8 mouse cellular contexts compared by ENCODE assay signal in the genomic region with DNA sequence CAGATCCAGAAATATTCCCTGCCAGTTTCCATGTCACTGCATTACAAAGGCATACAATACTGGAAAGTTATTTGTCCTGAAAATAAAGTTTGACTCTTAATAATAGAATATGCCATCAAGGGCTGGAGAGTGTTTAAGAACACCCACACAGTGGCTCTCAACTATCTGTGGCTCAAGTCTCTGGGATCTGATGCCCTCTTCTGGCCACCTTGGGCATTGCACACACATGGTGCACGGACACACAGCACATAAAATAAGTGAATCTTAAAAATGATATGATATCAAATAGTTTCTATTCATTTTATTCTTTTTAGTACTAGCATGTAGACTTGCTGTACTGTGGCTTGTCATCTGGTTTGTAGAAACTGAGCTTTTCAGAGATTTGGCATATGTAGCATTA.
DNase-seq lines count a peak whose midpoint lies in the region; ATAC-seq and TF ChIP-seq lines count a peak whose summit lies in the region.

No protein-coding gene starts in this region.

- H3K9ac ChIP-seq in kidney, embryonic 16.5 days (replicated peaks; ENCODE audit: low read length), result no peak overlapping the region
- H3K9ac ChIP-seq in limb, embryonic 11.5 days (ENCODE audit: low read length), result no peak overlapping the region
- H3K9ac ChIP-seq in midbrain, embryonic 11.5 days (ENCODE audit: low read length), result no peak overlapping the region

- no peaks in the 10 kb centered on the region for H3K27me3 ChIP-seq in kidney, adult 2 months (replicated peaks; ENCODE audit: control insufficient read depth, insufficient read depth, low read length)
- no peaks in the 10 kb centered on the region for H3K27me3 ChIP-seq in kidney, embryonic 16.5 days (ENCODE audit: insufficient read depth, low read length)
- no peaks in the 10 kb centered on the region for H3K27me3 ChIP-seq in limb, embryonic 11.5 days (ENCODE audit: control insufficient read depth, insufficient read depth, low read length)
- no peaks in the 10 kb centered on the region for H3K27me3 ChIP-seq in midbrain, embryonic 11.5 days (ENCODE audit: control insufficient read depth, insufficient read depth, low read length)

- no peak overlapping the region for H3K4me2 ChIP-seq in kidney, embryonic 16.5 days (replicated peaks; ENCODE audit: low read depth, low read length)
- no peak overlapping the region for H3K4me2 ChIP-seq in limb, embryonic 11.5 days (ENCODE audit: low read depth, severe bottlenecking)
- H3K4me2 ChIP-seq in midbrain, embryonic 11.5 days, result no peak overlapping the region

- TF ChIP-seq CTCF in kidney, adult 2 months (conservative IDR thresholded peaks at IDR 0.05; ENCODE audit: insufficient read depth, insufficient read length, low read depth, low read length), result peak; percentile 62
- TF ChIP-seq CTCF in brain, embryonic 14.5 days (IDR thresholded peaks at IDR 0.05; ENCODE audit: borderline replicate concordance, extremely low read depth, insufficient read depth, insufficient read length), result peak; percentile 62; the same call in 1 of the 2 replicates

- no peak overlapping the region for H3K27ac ChIP-seq in kidney, adult 2 months (ENCODE audit: insufficient read depth, low read depth, low read length)
- H3K27ac ChIP-seq in kidney, embryonic 16.5 days (ENCODE audit: low read length), result no peak overlapping the region
- H3K27ac ChIP-seq in limb, embryonic 11.5 days (replicated peaks; ENCODE audit: low read depth, low read length), result no peak overlapping the region
- H3K27ac ChIP-seq in midbrain, embryonic 11.5 days (ENCODE audit: low read depth, low read length), result no peak overlapping the region

- no peaks in the 10 kb centered on the region for H3K4me1 ChIP-seq in kidney, adult 2 months (ENCODE audit: control insufficient read depth, insufficient read depth, low read length)
- no peaks in the 10 kb centered on the region for H3K4me1 ChIP-seq in kidney, embryonic 16.5 days (ENCODE audit: insufficient read depth, low read length)
- no peaks in the 10 kb centered on the region for H3K4me1 ChIP-seq in limb, embryonic 11.5 days (ENCODE audit: control insufficient read depth, insufficient read depth, low read length)
- peaks cover 7% of the 10 kb centered on the region for H3K4me1 ChIP-seq in midbrain, embryonic 11.5 days (ENCODE audit: control insufficient read depth, insufficient read depth, low read length)

- no peak overlapping the region for H3K4me3 ChIP-seq in kidney, adult 2 months (ENCODE audit: insufficient read depth, low read depth, low read length)
- H3K4me3 ChIP-seq in kidney, embryonic 16.5 days (ENCODE audit: low read length), result no peak overlapping the region
- H3K4me3 ChIP-seq in limb, embryonic 11.5 days (ENCODE audit: low read depth, low read length), result no peak overlapping the region
- H3K4me3 ChIP-seq in midbrain, embryonic 11.5 days (ENCODE audit: low read depth, low read length), result no peak overlapping the region

- TF ChIP-seq POLR2A in kidney, adult 2 months (IDR thresholded peaks at IDR 0.05; ENCODE audit: low read depth, low read length), result no peak
- TF ChIP-seq POLR2A in brain, embryonic 14.5 days (IDR thresholded peaks at IDR 0.05; ENCODE audit: borderline replicate concordance, extremely low read depth, insufficient read depth, insufficient read length, poor library complexity, severe bottlenecking), result no peak

- WGBS in kidney, adult 2 months, result 79% methylated on average over 1 of the region's 1 CpGs
- 81% methylated on average over 1 of the region's 1 CpGs for WGBS in kidney, embryonic 16.5 days
- 60% methylated on average over 1 of the region's 1 CpGs for WGBS in limb, embryonic 11.5 days
- WGBS in midbrain, embryonic 11.5 days, result 75% methylated on average over 1 of the region's 1 CpGs

- no peaks in the 10 kb centered on the region for H3K36me3 ChIP-seq in kidney, adult 2 months (ENCODE audit: control insufficient read depth, insufficient read depth, low read length)
- H3K36me3 ChIP-seq in kidney, embryonic 16.5 days (ENCODE audit: insufficient read depth, low read length), result no peaks in the 10 kb centered on the region
- H3K36me3 ChIP-seq in limb, embryonic 11.5 days (ENCODE audit: control insufficient read depth, insufficient read depth, low read length), result no peaks in the 10 kb centered on the region
- H3K36me3 ChIP-seq in midbrain, embryonic 11.5 days (ENCODE audit: control insufficient read depth, insufficient read depth, low read length), result no peaks in the 10 kb centered on the region

- no peak for ATAC-seq in CD4-positive, CD25-positive, alpha-beta regulatory T cell, adult 4 months
- no peak for ATAC-seq in kidney, embryonic 16.5 days (ENCODE audit: low FRiP score, low TSS enrichment)
- ATAC-seq in limb, embryonic 11.5 days (ENCODE audit: insufficient number of reproducible peaks, low FRiP score, low TSS enrichment, low read depth), result no peak
- ATAC-seq in midbrain, embryonic 11.5 days (ENCODE audit: low FRiP score), result no peak

- H3K9me3 ChIP-seq in kidney, embryonic 16.5 days (ENCODE audit: low read length), result no peaks in the 10 kb centered on the region
- H3K9me3 ChIP-seq in limb, embryonic 11.5 days (ENCODE audit: control insufficient read depth, low read length), result no peaks in the 10 kb centered on the region
- H3K9me3 ChIP-seq in midbrain, embryonic 11.5 days (ENCODE audit: control insufficient read depth, low read length), result no peaks in the 10 kb centered on the region

- peak; percentile 54 for DNase-seq in CD4-positive, CD25-positive, alpha-beta regulatory T cell, adult 2 months (ENCODE audit: low read depth, low spot score)
- peak; percentile 32 for DNase-seq in kidney, adult 2 months
- DNase-seq in brain, embryonic 14.5 days (ENCODE audit: low read depth), result no peak
- peak; percentile 56 for DNase-seq in limb, embryonic 11.5 days (ENCODE audit: low spot score)
- no peak for DNase-seq in frontal cortex, postnatal 25 days (ENCODE audit: low spot score in 2 of 2)
- no peak for DNase-seq in midbrain, embryonic 11.5 days (ENCODE audit: low spot score, missing footprints)

Comparison
In these comparisons a context has a peak if more than half of its experiments do, and no peak if none do; other contexts are left out.
1. DNase-seq: peak in CD4-positive, CD25-positive, alpha-beta regulatory T cell, adult 2 months (single experiment), kidney, adult 2 months (single experiment) and limb, embryonic 11.5 days (single experiment); none in brain, embryonic 14.5 days (single experiment), frontal cortex, postnatal 25 days (0 of 2) and midbrain, embryonic 11.5 days (single experiment).